ENCODE assay signal across 8 mouse cellular contexts in genomic region chr2:173273885-173274284, GRCm38 (mm10). TPM values are rescaled to one million over a fixed set of nuclear protein-coding genes. Genes with fewer than 3 reads are reported as not detected.
DNase-seq lines count a peak whose midpoint lies in the region; ATAC-seq lines count a peak whose summit lies in the region.

No protein-coding gene starts in this region.

- H3K27ac ChIP-seq in kidney, embryonic 15.5 days: no peak overlapping the region
- H3K27ac ChIP-seq in embryonic facial prominence, embryonic 12.5 days: no peak overlapping the region
- no peak overlapping the region for H3K27ac ChIP-seq in neural tube, embryonic 15.5 days (replicated peaks)

- peak overlapping the region; percentile 86 for H3K4me2 ChIP-seq in kidney, embryonic 15.5 days
- peak overlapping the region; percentile 90 for H3K4me2 ChIP-seq in embryonic facial prominence, embryonic 12.5 days (replicated peaks)
- H3K4me2 ChIP-seq in neural tube, embryonic 15.5 days: peak overlapping the region; percentile 77

- H3K4me1 ChIP-seq in kidney, embryonic 15.5 days: peaks cover 69% of the 10 kb centered on the region
- H3K4me1 ChIP-seq in embryonic facial prominence, embryonic 12.5 days: peaks cover 65% of the 10 kb centered on the region
- H3K4me1 ChIP-seq in neural tube, embryonic 15.5 days: peaks cover 66% of the 10 kb centered on the region

- peaks cover 15% of the 10 kb centered on the region; the same call in 1 of the 2 replicates for H3K27me3 ChIP-seq in kidney, embryonic 15.5 days
- no peaks in the 10 kb centered on the region for H3K27me3 ChIP-seq in embryonic facial prominence, embryonic 12.5 days
- H3K27me3 ChIP-seq in neural tube, embryonic 15.5 days (replicated peaks): no peaks in the 10 kb centered on the region

- no peaks in the 10 kb centered on the region for H3K36me3 ChIP-seq in kidney, embryonic 15.5 days
- H3K36me3 ChIP-seq in embryonic facial prominence, embryonic 12.5 days: no peaks in the 10 kb centered on the region
- no peaks in the 10 kb centered on the region for H3K36me3 ChIP-seq in neural tube, embryonic 15.5 days

- no peak for DNase-seq in kidney, postnatal 25 days
- DNase-seq in induced T-regulatory cell, adult 2 months (ENCODE audit: low read depth): peak; percentile 53
- DNase-seq in urinary bladder, adult 2 months (ENCODE audit: low spot score): no peak
- no peak for DNase-seq in thymus, postnatal 4 days
- no peak for DNase-seq in left cerebral cortex, adult 18-20 months (ENCODE audit: low spot score in 2 of 2)

- H3K9ac ChIP-seq in kidney, embryonic 15.5 days: no peak overlapping the region
- H3K9ac ChIP-seq in embryonic facial prominence, embryonic 12.5 days: peak overlapping the region; percentile 17; the same call in 1 of the 2 replicates
- peak overlapping the region; percentile 98; the same call in 1 of the 2 replicates for H3K9ac ChIP-seq in neural tube, embryonic 15.5 days (replicated peaks)

- peak overlapping the region; percentile 94 for H3K4me3 ChIP-seq in kidney, embryonic 15.5 days (replicated peaks)
- H3K4me3 ChIP-seq in embryonic facial prominence, embryonic 12.5 days: peak overlapping the region; percentile 87
- H3K4me3 ChIP-seq in neural tube, embryonic 15.5 days (replicated peaks): peak overlapping the region; percentile 95

- no peaks in the 10 kb centered on the region for H3K9me3 ChIP-seq in kidney, embryonic 15.5 days (replicated peaks)
- no peaks in the 10 kb centered on the region for H3K9me3 ChIP-seq in embryonic facial prominence, embryonic 12.5 days
- no peaks in the 10 kb centered on the region for H3K9me3 ChIP-seq in neural tube, embryonic 15.5 days (replicated peaks)

- 72% methylated on average over 4 of the region's 4 CpGs for WGBS in kidney, embryonic 15.5 days
- 43% methylated on average over 4 of the region's 4 CpGs for WGBS in embryonic facial prominence, embryonic 12.5 days
- WGBS in neural tube, embryonic 15.5 days: 57% methylated on average over 4 of the region's 4 CpGs

- ATAC-seq in kidney, embryonic 15.5 days (replicated peaks; ENCODE audit: low FRiP score): no peak
- ATAC-seq in embryonic facial prominence, embryonic 12.5 days (ENCODE audit: insufficient number of reproducible peaks, insufficient read depth, low FRiP score, low TSS enrichment): no peak
- ATAC-seq in neural tube, embryonic 15.5 days (ENCODE audit: low FRiP score): no peak

RNA-seq across cellular contexts. Expression of gene Pmepa1, which starts 2.4 kb away (rescaled TPM):
- 4.0 and 4.5 TPM in 2 replicates for polyA plus RNA-seq in kidney, embryonic 15.5 days (2015; fragmentation: Nextera tagmentation; extraction: Ambion mirVana)
- 5.8 and 6.7 TPM in 2 replicates for polyA plus RNA-seq in embryonic facial prominence, embryonic 12.5 days (2016; fragmentation: Nextera tagmentation; extraction: Ambion mirVana)
- polyA plus RNA-seq in neural tube, embryonic 15.5 days (2015; fragmentation: Nextera tagmentation; extraction: Ambion mirVana): 4.5 and 4.6 TPM in 2 replicates
- polyA plus RNA-seq in urinary bladder, adult 2 months (2012; rRNA removed): 37.0 and 54.0 TPM in 2 replicates
- total RNA-seq in left cerebral cortex, adult 18-20 months (2021): 10 to 100 TPM; 45.8 to 49.9 TPM

RNA-seq across cellular contexts. Expression of gene Zbp1, which starts 55.2 kb away (rescaled TPM):
- 0.40 and 0.64 TPM in 2 replicates for polyA plus RNA-seq in kidney, embryonic 15.5 days (2015; fragmentation: Nextera tagmentation; extraction: Ambion mirVana)
- polyA plus RNA-seq in embryonic facial prominence, embryonic 12.5 days (2016; fragmentation: Nextera tagmentation; extraction: Ambion mirVana): 0.39 TPM in 1 of 2 replicates, not detected in the other
- 0.08 and 3.6 TPM in 2 replicates for polyA plus RNA-seq in neural tube, embryonic 15.5 days (2015; fragmentation: Nextera tagmentation; extraction: Ambion mirVana)
- 11.3 and 15.7 TPM in 2 replicates for polyA plus RNA-seq in urinary bladder, adult 2 months (2012; rRNA removed)
- not detected for total RNA-seq in left cerebral cortex, adult 18-20 months (2021)
